Mouse (Mus musculus): ENCODE results near the gene Wwox. TPM values are rescaled to one million over a fixed set of nuclear protein-coding genes. Genes with fewer than 3 reads are reported as not detected.

Gene Wwox
- polyA plus RNA-seq, 1 experiment from 2014 or later, result 9.9 TPM

- Histone ChIP-seq H3K9me3 (no peaks in the 10 kb centered on the region), H3K36me3 (replicated peaks) (no peaks in the 10 kb centered on the region), H3K27ac (replicated peaks) (no peak overlapping the region), H3K4me1 (peaks cover 20% of the 10 kb centered on the region), H3K27me3 (replicated peaks; ENCODE audit: low read depth, poor library complexity, severe bottlenecking) (no peaks in the 10 kb centered on the region), H3K4me3 (no peak overlapping the region)
- WGBS, result 76% methylated on average over 6 of the region's 6 CpGs
- no peak for DNase-seq (ENCODE audit: low spot score)
Observed at GRCm38 (mm10) chr8:114555491-114556202, 116.2 kb downstream of the Wwox start.

DNA sequence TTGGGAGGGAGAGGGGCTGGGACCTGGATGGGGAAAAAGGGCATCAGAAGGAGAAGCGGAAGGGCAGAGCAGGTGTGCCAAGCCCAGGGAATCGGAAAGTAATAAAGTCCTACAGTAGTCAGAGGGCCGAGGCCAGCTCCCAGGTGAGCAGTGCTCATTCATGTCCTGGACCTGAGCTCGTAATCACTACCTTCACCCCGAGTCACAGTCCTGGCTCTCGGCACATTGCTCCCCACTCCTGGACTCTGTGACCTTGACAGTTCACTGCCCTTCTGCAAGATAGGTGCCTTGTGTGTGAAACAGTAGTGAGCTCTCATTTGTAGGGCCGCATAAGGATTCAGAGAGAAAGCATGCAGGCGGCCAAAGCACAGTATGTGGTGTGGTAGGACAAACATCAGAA, 121.7 kb downstream of the Wwox start:
- no peaks in the 10 kb centered on the region for H3K36me3 ChIP-seq (replicated peaks)
- 92% methylated on average over 8 of the region's 8 CpGs for WGBS
- H3K4me3 ChIP-seq, result no peak overlapping the region
- no peaks in the 10 kb centered on the region for H3K9me3 ChIP-seq
- H3K27ac ChIP-seq (replicated peaks), result no peak overlapping the region
- no peak for DNase-seq (ENCODE audit: low spot score)
- H3K27me3 ChIP-seq (replicated peaks; ENCODE audit: low read depth, poor library complexity, severe bottlenecking), result no peaks in the 10 kb centered on the region
- H3K4me1 ChIP-seq, result 0 out of 2 replicates have a peak, but pooled peaks cover 3% of the 10 kb centered on the region

- DNase-seq (ENCODE audit: low spot score), result no peak
- no peaks in the 10 kb centered on the region for H3K27me3 ChIP-seq (replicated peaks; ENCODE audit: low read depth, poor library complexity, severe bottlenecking)
- no peak overlapping the region for H3K27ac ChIP-seq (replicated peaks)
- no peaks in the 10 kb centered on the region for H3K9me3 ChIP-seq
- 84% methylated on average over 13 of the region's 13 CpGs for WGBS
- H3K4me1 ChIP-seq, result peaks cover 11% of the 10 kb centered on the region; the same call in 1 of the 2 replicates
- H3K4me3 ChIP-seq, result no peak overlapping the region
- no peaks in the 10 kb centered on the region for H3K36me3 ChIP-seq (replicated peaks)
Observed at GRCm38 (mm10) chr8:114562486-114562885, 123.0 kb downstream of the Wwox start.

GRCm38 (mm10) chr8:114563361-114563760, 123.9 kb downstream of the Wwox start:
- no peaks in the 10 kb centered on the region for H3K27me3 ChIP-seq (replicated peaks; ENCODE audit: low read depth, poor library complexity, severe bottlenecking)
- DNase-seq (ENCODE audit: low spot score), result no peak
- H3K27ac ChIP-seq (replicated peaks), result no peak overlapping the region
- no peak overlapping the region for H3K4me3 ChIP-seq
- 91% methylated on average over 7 of the region's 7 CpGs for WGBS
- no peaks in the 10 kb centered on the region for H3K36me3 ChIP-seq (replicated peaks)
- peaks cover 11% of the 10 kb centered on the region; the same call in 1 of the 2 replicates for H3K4me1 ChIP-seq
- no peaks in the 10 kb centered on the region for H3K9me3 ChIP-seq

- no peak overlapping the region for H3K27ac ChIP-seq (replicated peaks)
Observed at GRCm38 (mm10) chr8:114564036-114564435, 124.6 kb downstream of the Wwox start.

GRCm38 (mm10) chr8:114568531-114569166, 129.2 kb downstream of the Wwox start:
- Histone ChIP-seq H3K27me3 (replicated peaks; ENCODE audit: low read depth, poor library complexity, severe bottlenecking) (no peaks in the 10 kb centered on the region), H3K27ac (replicated peaks) (no peak overlapping the region), H3K4me1 (peaks cover 11% of the 10 kb centered on the region; the same call in 1 of the 2 replicates), H3K4me3 (no peak overlapping the region), H3K36me3 (replicated peaks) (no peaks in the 10 kb centered on the region), H3K9me3 (no peaks in the 10 kb centered on the region)
- DNase-seq (ENCODE audit: low spot score), result no peak
- 91% methylated on average over 16 of the region's 16 CpGs for WGBS

More at GRCm38 (mm10) chr8:114564036-114564435, 124.6 kb downstream of the Wwox start:
- Histone ChIP-seq H3K4me3 (no peak overlapping the region), H3K27me3 (replicated peaks; ENCODE audit: low read depth, poor library complexity, severe bottlenecking) (no peaks in the 10 kb centered on the region), H3K9me3 (no peaks in the 10 kb centered on the region), H3K36me3 (replicated peaks) (no peaks in the 10 kb centered on the region), H3K4me1 (peaks cover 11% of the 10 kb centered on the region; the same call in 1 of the 2 replicates)
- 85% methylated on average over 6 of the region's 6 CpGs for WGBS
- no peak for DNase-seq (ENCODE audit: low spot score)

- peaks cover 2% of the 10 kb centered on the region; the same call in 1 of the 2 replicates for H3K9me3 ChIP-seq
Observed at GRCm38 (mm10) chr8:114573014-114573746, 133.7 kb downstream of the Wwox start.

GRCm38 (mm10) chr8:114573747-114574093, 134.3 kb downstream of the Wwox start:
- no peak for DNase-seq (ENCODE audit: low spot score)
- Histone ChIP-seq H3K9me3 (peaks cover 4% of the 10 kb centered on the region; the same call in 1 of the 2 replicates), H3K4me3 (no peak overlapping the region), H3K27me3 (replicated peaks; ENCODE audit: low read depth, poor library complexity, severe bottlenecking) (no peaks in the 10 kb centered on the region), H3K4me1 (no peaks in the 10 kb centered on the region), H3K27ac (replicated peaks) (no peak overlapping the region), H3K36me3 (replicated peaks) (no peaks in the 10 kb centered on the region)
- 91% methylated on average over 8 of the region's 8 CpGs for WGBS

More at GRCm38 (mm10) chr8:114573014-114573746, 133.7 kb downstream of the Wwox start:
- 87% methylated on average over 4 of the region's 4 CpGs for whole genome bisulfite sequencing
- H3K36me3 ChIP-seq (replicated peaks), result no peaks in the 10 kb centered on the region
- H3K4me3 ChIP-seq, result no peak overlapping the region
- no peaks in the 10 kb centered on the region for H3K4me1 ChIP-seq
- H3K27me3 ChIP-seq (replicated peaks; ENCODE audit: low read depth, poor library complexity, severe bottlenecking), result no peaks in the 10 kb centered on the region
- H3K27ac ChIP-seq (replicated peaks), result no peak overlapping the region
- DNase-seq (ENCODE audit: low spot score), result no peak

GRCm38 (mm10) chr8:114579292-114579691, 139.8 kb downstream of the Wwox start:
- Histone ChIP-seq H3K27me3 (replicated peaks; ENCODE audit: low read depth, poor library complexity, severe bottlenecking) (no peaks in the 10 kb centered on the region), H3K27ac (replicated peaks) (no peak overlapping the region), H3K9me3 (peaks cover 4% of the 10 kb centered on the region; the same call in 1 of the 2 replicates), H3K4me1 (no peaks in the 10 kb centered on the region; the same call in 1 of the 2 replicates), H3K4me3 (no peak overlapping the region), H3K36me3 (replicated peaks) (no peaks in the 10 kb centered on the region)
- WGBS, result 89% methylated on average over 10 of the region's 10 CpGs
- DNase-seq (ENCODE audit: low spot score), result no peak

GRCm38 (mm10) chr8:114580684-114581083, 141.2 kb downstream of the Wwox start:
- H3K36me3 ChIP-seq (replicated peaks), result no peaks in the 10 kb centered on the region
- no peak for DNase-seq (ENCODE audit: low spot score)
- WGBS, result 77% methylated on average over 1 of the region's 1 CpGs

GRCm38 (mm10) chr8:114590336-114590867, 150.9 kb downstream of the Wwox start:
- Histone ChIP-seq H3K36me3 (replicated peaks) (no peaks in the 10 kb centered on the region), H3K4me1 (peaks cover 33% of the 10 kb centered on the region), H3K27me3 (replicated peaks; ENCODE audit: low read depth, poor library complexity, severe bottlenecking) (0 out of 2 replicates have a peak, but pooled peaks cover 3% of the 10 kb centered on the region), H3K4me3 (no peak overlapping the region), H3K27ac (replicated peaks) (no peak overlapping the region), H3K9me3 (peaks cover under 1% of the 10 kb centered on the region; the same call in 1 of the 2 replicates)
- no peak for DNase-seq (ENCODE audit: low spot score)
- WGBS, result 86% methylated on average over 12 of the region's 12 CpGs

More at GRCm38 (mm10) chr8:114580684-114581083, 141.2 kb downstream of the Wwox start:
- H3K27me3 ChIP-seq (replicated peaks; ENCODE audit: low read depth, poor library complexity, severe bottlenecking), result no peaks in the 10 kb centered on the region
- H3K4me1 ChIP-seq, result no peaks in the 10 kb centered on the region; the same call in 1 of the 2 replicates
- H3K9me3 ChIP-seq, result peaks cover 4% of the 10 kb centered on the region; the same call in 1 of the 2 replicates
- H3K27ac ChIP-seq (replicated peaks), result no peak overlapping the region
- no peak overlapping the region for H3K4me3 ChIP-seq

Measured in embryonic facial prominence, embryonic 10.5 days (tissue).